Mouse (Mus musculus) colon, adult 2 months (tissue): Measurements from ENCODE around the gene A030014E15Rik. TPM values are rescaled to one million over a fixed set of nuclear protein-coding genes. Genes with fewer than 3 reads are reported as not detected.

Source experiments
- polyA plus RNA-seq: library from polyadenylated mRNA; depleted of rRNA; stranded (reverse); fragments of >200 nt; gene quantifications from 2 replicates; pipeline ENCODE4 v1.2.3, GENCODE M21; 2012; rRNA removed

The A030014E15Rik gene
- polyA plus RNA-seq = not detected in 2 replicates

DNA sequence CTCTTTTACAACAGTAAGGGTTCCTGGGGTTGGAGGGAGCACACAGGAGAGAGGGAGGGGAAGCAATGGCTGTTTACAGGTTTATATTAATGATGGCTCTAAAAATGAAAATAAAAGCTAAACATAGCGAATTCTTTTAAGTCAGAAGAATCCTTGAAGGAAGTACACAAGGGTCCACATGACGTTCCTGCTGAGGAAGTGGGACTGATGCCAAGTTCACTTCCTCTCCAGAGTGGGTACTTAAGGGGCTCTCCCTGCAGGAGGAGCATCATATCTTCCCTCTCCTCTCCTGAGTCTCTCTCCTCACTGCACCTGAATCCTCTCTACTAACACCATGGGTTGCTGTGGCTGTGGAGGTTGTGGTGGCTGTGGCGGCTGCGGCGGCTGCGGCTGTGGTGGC is at the start of gene A030014E15Rik:
A030014E15Rik (plus strand) TSS at position 268 of the 400 bp plus-strand sequence.

DNA sequence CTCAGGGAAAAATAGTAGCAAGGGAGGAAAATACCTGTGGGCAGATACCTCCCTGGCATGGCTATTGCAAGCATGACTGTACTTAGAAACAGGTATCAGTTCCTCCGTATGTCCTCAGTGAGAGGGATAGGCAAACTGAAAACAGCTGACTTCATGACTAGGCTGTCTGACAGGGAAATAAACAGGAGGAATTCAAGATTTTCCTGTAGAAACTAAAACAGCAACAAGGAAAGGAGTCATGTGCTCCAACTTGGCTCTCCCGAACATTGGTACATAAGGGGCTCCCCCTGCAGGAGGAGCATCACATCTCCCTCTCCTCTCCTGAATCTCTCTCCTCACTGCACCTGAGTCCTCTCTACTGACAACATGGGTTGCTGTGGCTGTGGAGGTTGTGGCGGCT is 11.7 kb upstream of the A030014E15Rik start, which contains the start of gene A030005L19Rik:
A030005L19Rik (plus strand) TSS at position 301 of the 400 bp plus-strand sequence.

DNA sequence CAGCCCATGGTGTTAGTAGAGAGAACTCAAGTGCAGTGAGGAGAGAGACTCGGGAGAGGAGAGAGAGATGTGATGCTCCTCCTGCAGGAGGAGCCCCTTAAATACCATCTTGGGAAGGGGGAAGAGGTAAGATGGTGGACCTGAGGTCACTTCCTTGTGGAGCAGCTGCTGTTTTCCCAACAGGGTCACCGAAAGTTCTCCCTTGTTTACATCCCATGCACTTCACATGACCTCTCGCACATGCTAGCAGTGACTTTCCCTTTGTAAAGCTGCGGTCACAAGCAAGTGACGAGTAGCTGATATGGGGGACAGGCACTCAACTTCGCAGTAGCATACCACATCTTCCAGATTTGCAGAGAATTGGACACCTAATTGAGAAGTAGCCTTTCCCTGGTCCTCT is 6.6 kb downstream of the A030014E15Rik start, which contains the start of gene Gm6217:
Gm6217 (minus strand) TSS at position 74 of the 400 bp plus-strand sequence.

DNA sequence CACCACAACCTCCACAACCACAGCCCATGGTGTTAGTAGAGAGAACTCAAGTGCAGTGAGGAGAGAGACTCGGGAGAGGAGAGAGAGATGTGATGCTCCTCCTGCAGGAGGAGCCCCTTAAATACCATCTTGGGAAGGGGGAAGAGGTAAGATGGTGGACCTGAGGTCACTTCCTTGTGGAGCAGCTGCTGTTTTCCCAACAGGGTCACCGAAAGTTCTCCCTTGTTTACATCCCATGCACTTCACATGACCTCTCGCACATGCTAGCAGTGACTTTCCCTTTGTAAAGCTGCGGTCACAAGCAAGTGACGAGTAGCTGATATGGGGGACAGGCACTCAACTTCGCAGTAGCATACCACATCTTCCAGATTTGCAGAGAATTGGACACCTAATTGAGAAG is 18.6 kb downstream of the A030014E15Rik start, which contains the start of gene A030003K21Rik:
A030003K21Rik (minus strand) TSS at position 94 of the 400 bp plus-strand sequence.

DNA sequence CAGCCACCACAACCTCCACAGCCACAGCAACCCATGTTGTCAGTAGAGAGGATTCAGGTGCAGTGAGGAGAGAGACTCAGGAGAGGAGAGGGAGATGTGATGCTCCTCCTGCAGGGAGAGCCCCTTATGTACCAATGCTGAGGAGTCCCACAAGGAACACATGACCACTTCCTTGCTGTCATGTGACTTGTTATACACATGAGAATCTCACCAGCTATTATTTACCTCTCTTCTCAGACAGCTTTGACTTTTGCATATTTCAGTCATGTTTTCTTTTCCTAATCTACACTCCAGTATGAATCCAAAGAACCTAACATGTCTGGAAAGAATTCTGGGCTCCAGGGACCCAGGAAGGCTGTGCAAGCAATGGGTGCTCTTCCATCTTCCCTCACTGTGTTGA is 31.2 kb downstream of the A030014E15Rik start, which contains the start of gene Gm7544:
Gm7544 (minus strand) TSS at position 101 of the 400 bp plus-strand sequence.

DNA sequence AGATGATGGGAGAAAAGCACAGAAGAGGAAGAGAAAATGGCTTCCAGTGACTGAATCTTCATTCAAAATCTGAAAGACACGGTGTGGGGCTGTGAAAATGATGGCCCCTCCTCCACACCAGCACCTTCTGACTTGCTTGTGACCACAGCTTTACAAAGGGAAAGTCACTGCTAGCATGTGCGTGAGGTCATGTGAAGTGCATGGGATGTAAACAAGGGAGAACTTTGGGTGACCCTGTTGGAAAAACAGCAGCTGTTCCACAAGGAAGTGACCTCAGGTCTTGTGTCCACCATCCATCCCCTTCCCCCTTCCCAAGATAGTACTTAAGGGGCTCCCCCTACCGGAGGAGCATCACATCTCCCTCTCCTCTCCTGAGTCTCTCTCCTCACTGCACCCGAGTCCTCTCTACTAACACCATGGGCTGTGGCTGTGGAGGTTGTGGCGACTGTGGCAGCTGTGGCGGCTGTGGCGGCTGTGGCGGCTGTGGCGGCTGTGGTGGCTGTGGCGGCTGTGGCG is 35.2 kb downstream of the A030014E15Rik start, which contains the start of gene Gm47955:
Gm47955 (plus strand) TSS at position 417 of the 516 bp plus-strand sequence.

Other genes starting within 250 kb of the A030014E15Rik start
- gene Mff, start 200.0 kb upstream of the A030014E15Rik start, polyA plus RNA-seq = 46.4 and 62.3 TPM in 2 replicates
- gene Tm4sf20, start 156.5 kb upstream of the A030014E15Rik start, polyA plus RNA-seq = 71.0 and 88.4 TPM in 2 replicates
- gene Gm47791, start 153.7 kb upstream of the A030014E15Rik start, polyA plus RNA-seq = 1.1 and 1.7 TPM in 2 replicates
- 21.0 and 28.9 TPM in 2 replicates for gene Agfg1, start 85.4 kb upstream of the A030014E15Rik start, polyA plus RNA-seq
- gene A030005L19Rik, start 11.6 kb upstream of the A030014E15Rik start, polyA plus RNA-seq = 0.90 and 0.91 TPM in 2 replicates
- not detected in 2 replicates for gene Gm6217, start 6.5 kb downstream of the A030014E15Rik start, polyA plus RNA-seq
- gene A030003K21Rik, start 18.5 kb downstream of the A030014E15Rik start, polyA plus RNA-seq = not detected in 2 replicates
- gene Gm7544, start 31.1 kb downstream of the A030014E15Rik start, polyA plus RNA-seq = not detected in 2 replicates
- not detected in 2 replicates for gene Gm47955, start 35.4 kb downstream of the A030014E15Rik start, polyA plus RNA-seq
- gene Gm47959, start 75.6 kb downstream of the A030014E15Rik start, polyA plus RNA-seq = not detected in 2 replicates
- gene Slc19a3, start 113.5 kb downstream of the A030014E15Rik start, polyA plus RNA-seq = 0.10 and 0.25 TPM in 2 replicates
- gene Krtap28-10, start 117.6 kb downstream of the A030014E15Rik start, polyA plus RNA-seq = not detected in 2 replicates
- gene Gm47969, start 120.0 kb downstream of the A030014E15Rik start, polyA plus RNA-seq = not detected in 2 replicates
- not detected in 2 replicates for gene A030005K14Rik, start 134.5 kb downstream of the A030014E15Rik start, polyA plus RNA-seq
- gene Krtap28-13, start 136.0 kb downstream of the A030014E15Rik start, polyA plus RNA-seq = not detected in 2 replicates
- 7.9 and 9.1 TPM in 2 replicates for gene Ccl20, start 191.8 kb downstream of the A030014E15Rik start, polyA plus RNA-seq
- gene Daw1, start 234.8 kb downstream of the A030014E15Rik start, polyA plus RNA-seq = 0.08 TPM in 1 of 2 replicates, not detected in the other